Mouse (Mus musculus): ENCODE measurements around the gene Plcg1. TPM values are rescaled to one million over a fixed set of nuclear protein-coding genes. Genes with fewer than 3 reads are reported as not detected.

Gene Plcg1
- polyA plus RNA-seq, 1 experiment from 2014 or later: 28.6 TPM

Other genes starting within 250 kb of the Plcg1 start
- 55.4 and 64.1 TPM in 2 replicates for gene Top1, start 85.4 kb upstream of the Plcg1 start, polyA plus RNA-seq (2015; fragmentation: Nextera tagmentation; extraction: Ambion mirVana)
- gene Zhx3, start 141.7 kb downstream of the Plcg1 start, polyA plus RNA-seq (2015; fragmentation: Nextera tagmentation; extraction: Ambion mirVana): 9.8 and 10.7 TPM in 2 replicates
- 17.6 and 26.5 TPM in 2 replicates for gene Lpin3, start 149.4 kb downstream of the Plcg1 start, polyA plus RNA-seq (2015; fragmentation: Nextera tagmentation; extraction: Ambion mirVana)
- gene Emilin3, start 181.0 kb downstream of the Plcg1 start, polyA plus RNA-seq (2015; fragmentation: Nextera tagmentation; extraction: Ambion mirVana): 22.5 and 25.3 TPM in 2 replicates